Mouse (Mus musculus) hindbrain, postnatal 0 days (tissue): ENCODE results near the gene Bend6. TPM values are rescaled to one million over a fixed set of nuclear protein-coding genes. Genes with fewer than 3 reads are reported as not detected.

ENCODE experiments used
- ATAC-seq: fragments of 200-750 bp; cut with Nextera tagmentation; 2 replicates; pipeline ENCODE4 v1.8.0; 2017; ENCODE audit warnings: mild to moderate bottlenecking, moderate TSS enrichment, moderate library complexity
- DNase-seq: peaks from one replicate; pipeline ENCODE4 v3.0.0-alpha.2; 2015; ENCODE audit warnings: low spot score
- H3K27ac ChIP-seq: fragments of 300-500 bp; sonication (generic); 2 replicates; pipeline ENCODE4 v1.5.1; 2014; ENCODE audit warnings: mild to moderate bottlenecking
- H3K27me3 ChIP-seq: fragments of 300-500 bp; sonication (generic); 2 replicates; pipeline ENCODE4 v1.6.1; 2014; ENCODE audit warnings: low read length, mixed read lengths; ENCODE audit not compliant: insufficient read depth
- H3K36me3 ChIP-seq: fragments of 300-500 bp; sonication (generic); 2 replicates; pipeline ENCODE4 v1.6.1; 2014; ENCODE audit warnings: low read length, mixed read lengths; ENCODE audit not compliant: insufficient read depth
- H3K4me1 ChIP-seq: fragments of 300-500 bp; sonication (generic); 2 replicates; pipeline ENCODE4 v1.6.1; 2014; ENCODE audit warnings: antibody characterized with exemption, low read length, mixed read lengths; ENCODE audit not compliant: insufficient read depth
- H3K4me2 ChIP-seq: fragments of 300-500 bp; sonication (generic); 2 replicates; pipeline ENCODE4 v1.6.1; 2014; ENCODE audit warnings: low read depth, mild to moderate bottlenecking, low read length, moderate library complexity, mixed read lengths
- H3K4me3 ChIP-seq: fragments of 300-500 bp; sonication (generic); 2 replicates; pipeline ENCODE4 v1.5.1; 2014; ENCODE audit warnings: low read length
- H3K9ac ChIP-seq: fragments of 300-500 bp; sonication (generic); replicated peaks from 2 replicates; pipeline ENCODE4 v1.6.1; 2014; ENCODE audit warnings: mild to moderate bottlenecking, low read length, moderate library complexity, mixed read lengths
- H3K9me3 ChIP-seq: fragments of 300-500 bp; sonication (generic); 2 replicates; pipeline ENCODE4 v1.6.1; 2016; ENCODE audit warnings: low read length, mixed read lengths
- CTCF ChIP-seq: IDR thresholded peaks from 2 replicates; pipeline ENCODE4 v1.5.1; 2016; ENCODE audit warnings: antibody characterized with exemption, control low read depth, low read depth
- whole genome bisulfite sequencing: fragments of 180-500 bp; shearing (Covaris S2); extraction: QIAGEN DNeasy Blood & Tissue Kit; methylation state at CpG from one replicate; pipeline ENCODE4 v1.1.7; 2014; 5-methylcytosine and 5-hydroxymethylcytosine counted together
- polyA plus RNA-seq: library from polyadenylated mRNA; unstranded; fragments of >200 nt; fragmentation: Nextera tagmentation; extraction: Ambion mirVana; gene quantifications from 2 replicates; pipeline ENCODE4 v1.2.1, GENCODE M21; 2015
- total RNA-seq: library from RNA; depleted of rRNA; stranded (reverse); fragments of >200 nt; gene quantifications from 2 replicates; pipeline ENCODE4 v1.2.3, GENCODE M21; 2014

The Bend6 gene
- total and polyA plus RNA-seq, 2 experiments from 2014 or later = 97.8 to 107 TPM

- H3K4me1 ChIP-seq = no peaks in the 10 kb centered on the region
- TF ChIP-seq CTCF = no peak
- H3K27me3 ChIP-seq = no peaks in the 10 kb centered on the region
- no peak overlapping the region for H3K9ac ChIP-seq
- DNase-seq (no peak), ATAC-seq (no peak)
- H3K4me2 ChIP-seq = no peak overlapping the region
- no peaks in the 10 kb centered on the region for H3K9me3 ChIP-seq
- H3K36me3 ChIP-seq = no peaks in the 10 kb centered on the region
- 70% methylated on average over 17 of the region's 17 CpGs for WGBS
- H3K4me3 ChIP-seq = no peak overlapping the region
- no peak overlapping the region for H3K27ac ChIP-seq
These were observed 37.5 kb upstream of the Bend6 start for GRCm38 (mm10) chr1:33944977-33945750.

- WGBS = 78% methylated on average over 2 of the region's 2 CpGs
- Histone ChIP-seq H3K9me3 (no peaks in the 10 kb centered on the region), H3K36me3 (no peaks in the 10 kb centered on the region), H3K4me3 (no peak overlapping the region), H3K27ac (no peak overlapping the region), H3K9ac (no peak overlapping the region), H3K27me3 (no peaks in the 10 kb centered on the region), H3K4me2 (no peak overlapping the region), H3K4me1 (no peaks in the 10 kb centered on the region)
- DNase-seq = no peak
- no peak for ATAC-seq
- TF ChIP-seq CTCF = peak; percentile 33
These were observed 36.3 kb upstream of the Bend6 start for GRCm38 (mm10) chr1:33943943-33944342.

- Histone ChIP-seq H3K4me1 (no peaks in the 10 kb centered on the region), H3K9me3 (no peaks in the 10 kb centered on the region), H3K9ac (no peak overlapping the region), H3K27me3 (no peaks in the 10 kb centered on the region), H3K4me3 (no peak overlapping the region), H3K36me3 (no peaks in the 10 kb centered on the region), H3K27ac (no peak overlapping the region), H3K4me2 (no peak overlapping the region)
- 87% methylated on average over 8 of the region's 8 CpGs for WGBS
- ATAC-seq (no peak), DNase-seq (no peak)
- no peak for TF ChIP-seq CTCF
These were observed 35.0 kb upstream of the Bend6 start for GRCm38 (mm10) chr1:33942638-33943037.

- ATAC-seq (no peak), DNase-seq (no peak)
- WGBS = 77% methylated on average over 11 of the region's 11 CpGs
- Histone ChIP-seq H3K4me3 (no peak overlapping the region), H3K27me3 (no peaks in the 10 kb centered on the region), H3K9ac (no peak overlapping the region), H3K36me3 (no peaks in the 10 kb centered on the region), H3K4me1 (no peaks in the 10 kb centered on the region), H3K27ac (no peak overlapping the region), H3K9me3 (no peaks in the 10 kb centered on the region), H3K4me2 (no peak overlapping the region)
- no peak for TF ChIP-seq CTCF
These were observed 32.8 kb upstream of the Bend6 start for GRCm38 (mm10) chr1:33940364-33940928.

- Histone ChIP-seq H3K27me3 (no peaks in the 10 kb centered on the region), H3K27ac (no peak overlapping the region), H3K9ac (no peak overlapping the region), H3K4me2 (no peak overlapping the region), H3K36me3 (no peaks in the 10 kb centered on the region), H3K4me3 (no peak overlapping the region), H3K4me1 (no peaks in the 10 kb centered on the region), H3K9me3 (no peaks in the 10 kb centered on the region)
- no peak for TF ChIP-seq CTCF
- DNase-seq (no peak), ATAC-seq (no peak)
- 79% methylated on average over 5 of the region's 5 CpGs for WGBS
These were observed 32.2 kb upstream of the Bend6 start for GRCm38 (mm10) chr1:33939828-33940227.

- H3K4me2 ChIP-seq = no peak overlapping the region
- TF ChIP-seq CTCF = no peak
- no peak overlapping the region for H3K4me3 ChIP-seq
- H3K4me1 ChIP-seq = 0 out of 2 replicates have a peak, but pooled peaks cover 3% of the 10 kb centered on the region
- no peaks in the 10 kb centered on the region for H3K36me3 ChIP-seq
- H3K27me3 ChIP-seq = no peaks in the 10 kb centered on the region
- 73% methylated on average over 3 of the region's 3 CpGs for WGBS
- ATAC-seq = no peak
- no peak for DNase-seq
- no peaks in the 10 kb centered on the region for H3K9me3 ChIP-seq
- no peak overlapping the region for H3K9ac ChIP-seq
- no peak overlapping the region for H3K27ac ChIP-seq
These were observed 28.3 kb upstream of the Bend6 start for GRCm38 (mm10) chr1:33935946-33936345.
